Mouse (Mus musculus): ENCODE data around the gene Foxc2. TPM values are rescaled to one million over a fixed set of nuclear protein-coding genes. Genes with fewer than 3 reads are reported as not detected.

Foxc2 gene
- polyA plus RNA-seq, 2 experiments: 9.7 to 14.3 TPM

DNA sequence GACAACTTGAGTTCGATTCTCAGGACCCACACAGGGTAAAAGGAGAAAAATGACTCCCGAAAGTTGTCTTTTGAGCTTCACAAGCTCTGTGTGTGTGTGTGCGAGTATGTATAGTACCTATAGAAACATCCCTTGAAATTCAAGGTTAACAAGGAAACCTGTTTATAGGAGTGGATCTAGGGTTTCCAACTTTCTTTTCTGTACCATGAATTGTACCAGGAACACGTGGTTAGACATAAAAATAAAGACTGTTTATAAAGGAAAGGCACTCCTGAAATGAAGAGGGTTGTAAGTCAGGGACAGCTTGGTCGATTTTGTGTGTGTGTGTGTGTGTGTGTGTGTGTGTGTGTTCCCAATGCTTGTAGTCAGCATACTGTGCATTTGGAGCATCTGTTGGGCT is 7.3 kb upstream of the Foxc2 start:
- 20% methylated on average over 5 of the region's 5 CpGs for WGBS
- peaks cover 23% of the 10 kb centered on the region for H3K36me3 ChIP-seq (ENCODE audit: control insufficient read depth, insufficient read depth, low read length)
- ATAC-seq (ENCODE audit: low FRiP score, low read depth) (no peak), DNase-seq (ENCODE audit: low spot score) (no peak)
- H3K9me3 ChIP-seq (ENCODE audit: control insufficient read depth, low read length): no peaks in the 10 kb centered on the region
- no peak overlapping the region for H3K27ac ChIP-seq (replicated peaks; ENCODE audit: low read depth, low read length)
- TF ChIP-seq POLR2A (IDR thresholded peaks at IDR 0.05; ENCODE audit: borderline replicate concordance, extremely low read depth, insufficient read depth, insufficient read length): no peak
- peaks cover 3% of the 10 kb centered on the region for H3K27me3 ChIP-seq (ENCODE audit: control insufficient read depth, insufficient read depth, low read length)
- H3K4me2 ChIP-seq (replicated peaks; ENCODE audit: low read depth, low read length, severe bottlenecking): peak overlapping the region; percentile 82
- H3K4me3 ChIP-seq (replicated peaks; ENCODE audit: low read length): peak overlapping the region; percentile 93
- peaks cover 6% of the 10 kb centered on the region; the same call in 1 of the 2 replicates for H3K4me1 ChIP-seq (ENCODE audit: control insufficient read depth, insufficient read depth, low read length)
- peak overlapping the region; percentile 87 for H3K9ac ChIP-seq (ENCODE audit: low read depth, low read length, severe bottlenecking)

DNA sequence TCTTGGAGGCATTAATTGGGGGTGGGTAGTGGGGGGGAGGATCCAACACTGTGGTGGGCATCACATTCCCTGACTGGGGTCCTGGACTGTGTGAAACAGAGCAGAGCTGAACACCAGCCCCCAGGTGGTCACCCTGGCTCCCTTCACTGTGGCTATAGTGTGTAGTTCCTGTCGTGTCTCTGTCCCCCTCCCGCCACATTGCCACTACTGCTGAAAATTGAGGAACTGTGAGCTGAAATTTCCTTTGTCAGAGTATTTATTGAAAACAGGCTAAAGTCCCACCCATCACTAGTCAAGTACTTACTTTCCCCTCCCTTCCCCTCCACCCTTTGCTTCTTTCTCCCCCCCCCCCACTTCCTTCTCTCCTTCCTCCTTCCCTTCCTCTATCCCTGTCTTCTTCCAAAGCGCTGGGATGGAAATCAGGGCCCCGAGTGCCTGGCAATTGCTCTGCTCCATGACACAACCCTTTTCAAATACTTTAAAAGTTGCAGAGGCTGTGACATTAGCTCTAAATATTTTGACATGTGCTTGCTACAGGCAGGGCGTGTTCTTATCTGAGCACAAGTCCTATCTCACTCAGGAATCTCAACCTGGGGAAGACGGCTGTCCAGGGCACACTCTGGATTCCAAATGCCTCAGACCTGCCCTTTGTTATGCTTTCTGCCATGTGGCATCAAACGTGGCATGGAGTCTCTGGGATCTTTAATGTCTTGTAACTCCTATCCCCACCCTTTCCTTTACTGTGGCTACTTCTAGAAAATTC is 4.6 kb upstream of the Foxc2 start:
- H3K4me2 ChIP-seq (replicated peaks; ENCODE audit: low read depth, low read length, severe bottlenecking): no peak overlapping the region
- H3K4me1 ChIP-seq (ENCODE audit: control insufficient read depth, insufficient read depth, low read length): peaks cover 6% of the 10 kb centered on the region; the same call in 1 of the 2 replicates
- DNase-seq (ENCODE audit: low spot score): no peak
- ATAC-seq (ENCODE audit: low FRiP score, low read depth): no peak
- 59% methylated on average over 7 of the region's 7 CpGs for WGBS
- TF ChIP-seq POLR2A (IDR thresholded peaks at IDR 0.05; ENCODE audit: borderline replicate concordance, extremely low read depth, insufficient read depth, insufficient read length): no peak
- no peaks in the 10 kb centered on the region for H3K9me3 ChIP-seq (ENCODE audit: control insufficient read depth, low read length)
- H3K27me3 ChIP-seq (ENCODE audit: control insufficient read depth, insufficient read depth, low read length): peaks cover 22% of the 10 kb centered on the region
- no peak overlapping the region for H3K4me3 ChIP-seq (replicated peaks; ENCODE audit: low read length)
- H3K9ac ChIP-seq (ENCODE audit: low read depth, low read length, severe bottlenecking): no peak overlapping the region
- H3K27ac ChIP-seq (replicated peaks; ENCODE audit: low read depth, low read length): no peak overlapping the region
- H3K36me3 ChIP-seq (ENCODE audit: control insufficient read depth, insufficient read depth, low read length): peaks cover under 1% of the 10 kb centered on the region; the same call in 1 of the 2 replicates

DNA sequence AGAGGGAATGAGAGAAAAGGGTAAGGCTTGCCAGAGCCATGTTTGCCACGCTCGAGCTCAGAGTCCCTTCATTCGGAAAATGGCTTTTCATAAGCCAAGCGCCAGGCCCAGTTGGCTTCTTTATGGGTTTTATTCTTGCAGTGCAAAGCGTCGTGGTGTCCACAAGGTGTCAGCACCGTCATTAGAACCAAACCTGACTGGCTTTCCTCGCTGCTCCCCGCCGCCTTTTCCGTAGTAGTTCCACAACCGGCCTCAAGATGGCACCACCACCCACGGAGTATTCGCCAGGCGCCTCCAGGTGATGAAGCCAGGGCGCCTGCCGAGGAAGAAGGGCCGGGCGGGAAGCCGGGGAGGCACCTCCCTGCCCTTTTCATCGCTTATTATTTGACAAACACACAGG is 2.7 kb upstream of the Foxc2 start:
- Histone ChIP-seq H3K36me3 (ENCODE audit: control insufficient read depth, insufficient read depth, low read length) (no peaks in the 10 kb centered on the region), H3K27me3 (ENCODE audit: control insufficient read depth, insufficient read depth, low read length) (peaks cover 38% of the 10 kb centered on the region), H3K4me3 (replicated peaks; ENCODE audit: low read length) (0 out of 2 replicates have a peak overlapping the region, but pooled peaks have one; percentile 7), H3K4me1 (ENCODE audit: control insufficient read depth, insufficient read depth, low read length) (no peaks in the 10 kb centered on the region; the same call in 1 of the 2 replicates), H3K9ac (ENCODE audit: low read depth, low read length, severe bottlenecking) (no peak overlapping the region), H3K4me2 (replicated peaks; ENCODE audit: low read depth, low read length, severe bottlenecking) (peak overlapping the region; percentile 7; the same call in 1 of the 2 replicates), H3K9me3 (ENCODE audit: control insufficient read depth, low read length) (no peaks in the 10 kb centered on the region), H3K27ac (replicated peaks; ENCODE audit: low read depth, low read length) (no peak overlapping the region)
- ATAC-seq (ENCODE audit: low FRiP score, low read depth) (peak; percentile 41; the same call in 1 of the 2 replicates), DNase-seq (ENCODE audit: low spot score) (peak; percentile 89)
- 1% methylated on average over 21 of the region's 21 CpGs for WGBS
- TF ChIP-seq POLR2A (IDR thresholded peaks at IDR 0.05; ENCODE audit: borderline replicate concordance, extremely low read depth, insufficient read depth, insufficient read length): no peak

DNA sequence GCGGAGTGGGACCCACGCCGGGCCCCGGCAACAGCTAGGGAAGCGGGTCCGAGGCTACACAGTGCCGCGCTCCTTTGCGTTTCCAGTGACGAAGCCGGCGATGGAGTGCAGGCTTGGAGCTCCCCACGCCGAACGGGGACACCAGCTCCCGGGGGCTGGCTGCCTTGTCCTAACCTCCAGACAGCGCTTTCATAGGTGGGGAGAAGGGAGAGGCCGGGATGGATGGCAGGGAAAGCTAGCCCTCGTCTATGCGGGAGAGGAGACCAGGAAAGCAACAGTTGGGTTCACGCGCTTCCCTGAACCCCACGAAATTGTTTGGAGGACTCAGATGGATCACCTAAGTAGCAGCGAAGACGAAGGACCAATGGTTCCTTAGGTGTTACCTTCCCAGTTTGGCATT is 835 bp upstream of the Foxc2 start:
- DNase-seq (ENCODE audit: low spot score) (no peak), ATAC-seq (ENCODE audit: low FRiP score, low read depth) (no peak)
- H3K27me3 ChIP-seq (ENCODE audit: control insufficient read depth, insufficient read depth, low read length): peaks cover 51% of the 10 kb centered on the region
- H3K4me2 ChIP-seq (replicated peaks; ENCODE audit: low read depth, low read length, severe bottlenecking): peak overlapping the region; percentile 38
- no peaks in the 10 kb centered on the region for H3K36me3 ChIP-seq (ENCODE audit: control insufficient read depth, insufficient read depth, low read length)
- H3K4me3 ChIP-seq (replicated peaks; ENCODE audit: low read length): peak overlapping the region; percentile 28
- no peak overlapping the region for H3K27ac ChIP-seq (replicated peaks; ENCODE audit: low read depth, low read length)
- H3K9me3 ChIP-seq (ENCODE audit: control insufficient read depth, low read length): no peaks in the 10 kb centered on the region
- no peak overlapping the region; the same call in 1 of the 2 replicates for H3K9ac ChIP-seq (ENCODE audit: low read depth, low read length, severe bottlenecking)
- 2% methylated on average over 25 of the region's 25 CpGs for WGBS
- no peaks in the 10 kb centered on the region; the same call in 1 of the 2 replicates for H3K4me1 ChIP-seq (ENCODE audit: control insufficient read depth, insufficient read depth, low read length)
- no peak for TF ChIP-seq POLR2A (IDR thresholded peaks at IDR 0.05; ENCODE audit: borderline replicate concordance, extremely low read depth, insufficient read depth, insufficient read length)

DNA sequence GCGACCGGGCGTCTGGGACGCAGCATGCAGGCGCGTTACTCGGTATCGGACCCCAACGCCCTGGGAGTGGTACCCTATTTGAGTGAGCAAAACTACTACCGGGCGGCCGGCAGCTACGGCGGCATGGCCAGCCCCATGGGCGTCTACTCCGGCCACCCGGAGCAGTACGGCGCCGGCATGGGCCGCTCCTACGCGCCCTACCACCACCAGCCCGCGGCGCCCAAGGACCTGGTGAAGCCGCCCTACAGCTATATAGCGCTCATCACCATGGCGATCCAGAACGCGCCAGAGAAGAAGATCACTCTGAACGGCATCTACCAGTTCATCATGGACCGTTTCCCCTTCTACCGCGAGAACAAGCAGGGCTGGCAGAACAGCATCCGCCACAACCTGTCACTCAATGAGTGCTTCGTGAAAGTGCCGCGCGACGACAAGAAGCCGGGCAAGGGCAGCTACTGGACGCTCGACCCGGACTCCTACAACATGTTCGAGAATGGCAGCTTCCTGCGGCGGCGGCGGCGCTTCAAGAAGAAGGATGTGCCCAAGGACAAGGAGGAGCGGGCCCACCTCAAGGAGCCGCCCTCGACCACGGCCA is 717 bp downstream of the Foxc2 start:
- ATAC-seq (ENCODE audit: low FRiP score, low read depth) (peak; percentile 25; the same call in 1 of the 2 replicates), DNase-seq (ENCODE audit: low spot score) (no peak)
- H3K9me3 ChIP-seq (ENCODE audit: control insufficient read depth, low read length): no peaks in the 10 kb centered on the region
- under 1% methylated on average over 53 of the region's 55 CpGs for WGBS
- no peak for TF ChIP-seq POLR2A (IDR thresholded peaks at IDR 0.05; ENCODE audit: borderline replicate concordance, extremely low read depth, insufficient read depth, insufficient read length)
- peak overlapping the region; percentile 71 for H3K9ac ChIP-seq (ENCODE audit: low read depth, low read length, severe bottlenecking)
- peak overlapping the region; percentile 84 for H3K27ac ChIP-seq (replicated peaks; ENCODE audit: low read depth, low read length)
- peak overlapping the region; percentile 84 for H3K4me2 ChIP-seq (replicated peaks; ENCODE audit: low read depth, low read length, severe bottlenecking)
- H3K4me1 ChIP-seq (ENCODE audit: control insufficient read depth, insufficient read depth, low read length): no peaks in the 10 kb centered on the region; the same call in 1 of the 2 replicates
- H3K4me3 ChIP-seq (replicated peaks; ENCODE audit: low read length): peak overlapping the region; percentile 62
- peaks cover 8% of the 10 kb centered on the region; the same call in 1 of the 2 replicates for H3K36me3 ChIP-seq (ENCODE audit: control insufficient read depth, insufficient read depth, low read length)
- peaks cover 66% of the 10 kb centered on the region for H3K27me3 ChIP-seq (ENCODE audit: control insufficient read depth, insufficient read depth, low read length)
